Mouse (Mus musculus) erythroid progenitor cell, adult 5-6 weeks (primary cell): ENCODE data around the gene Maml1. TPM values are rescaled to one million over a fixed set of nuclear protein-coding genes. Genes with fewer than 3 reads are reported as not detected.

ENCODE experiments used
- ATAC-seq: replicated peaks from 2 replicates; pipeline ENCODE4 v1.8.0; 2016; ENCODE audit warnings: moderate number of reproducible peaks, mild to moderate bottlenecking, moderate TSS enrichment, inconsistent platforms; ENCODE audit not compliant: poor library complexity, low FRiP score, severe bottlenecking
- total RNA-seq, 2 experiments: library from RNA; stranded (forward) in 1 of 2; stranded (reverse) in 1 of 2; fragments of 150-400 nt in 1 of 2; fragments of 186-747, 209-891 nt in 1 of 2; gene quantifications; 2 replicates each; pipeline versions ENCODE4 v1.2.3 to v1.2.4; 2015 to 2017; ENCODE audit warnings: low replicate concordance in 2 of 2

Gene Maml1
- total RNA-seq, 2 experiments from 2014 or later = 4.5 to 8.0 TPM

GRCm38 (mm10) chr11:50206037-50206436, 86.1 kb downstream of the Maml1 start:
- no peak for ATAC-seq

Other genes starting within 250 kb of the Maml1 start
- gene Tbc1d9b, start 160.9 kb downstream of the Maml1 start, total RNA-seq (2015; ENCODE audit: low replicate concordance) = 13.0 and 16.3 TPM in 2 replicates
- gene Tbc1d9b, start 160.9 kb downstream of the Maml1 start, total RNA-seq (2017; ENCODE audit: low replicate concordance) = 6.2 and 16.6 TPM in 2 replicates
- 2.5 and 6.1 TPM in 2 replicates for gene Mrnip, start 117.9 kb downstream of the Maml1 start, total RNA-seq (2015; ENCODE audit: low replicate concordance)
- gene Mrnip, start 117.9 kb downstream of the Maml1 start, total RNA-seq (2017; ENCODE audit: low replicate concordance) = 0.51 TPM in 1 of 2 replicates, not detected in the other
- 28.5 and 36.4 TPM in 2 replicates for gene Sqstm1, start 81.5 kb downstream of the Maml1 start, total RNA-seq (2015; ENCODE audit: low replicate concordance)
- gene Sqstm1, start 81.5 kb downstream of the Maml1 start, total RNA-seq (2017; ENCODE audit: low replicate concordance) = 179 and 213 TPM in 2 replicates
- gene Mgat4b, start 81.4 kb downstream of the Maml1 start, total RNA-seq (2015; ENCODE audit: low replicate concordance) = 26.8 and 48.7 TPM in 2 replicates
- gene Mgat4b, start 81.4 kb downstream of the Maml1 start, total RNA-seq (2017; ENCODE audit: low replicate concordance) = 38.2 and 40.9 TPM in 2 replicates
- 3.2 TPM in 1 of 2 replicates, not detected in the other for gene Ltc4s, start 53.7 kb downstream of the Maml1 start, total RNA-seq (2015; ENCODE audit: low replicate concordance)
- 0.77 TPM in 1 of 2 replicates, not detected in the other for gene Ltc4s, start 53.7 kb downstream of the Maml1 start, total RNA-seq (2017; ENCODE audit: low replicate concordance)
- gene Canx, start 33.4 kb upstream of the Maml1 start, total RNA-seq (2015; ENCODE audit: low replicate concordance) = 160 and 173 TPM in 2 replicates
- 455 and 477 TPM in 2 replicates for gene Canx, start 33.4 kb upstream of the Maml1 start, total RNA-seq (2017; ENCODE audit: low replicate concordance)
- not detected in 2 replicates for gene Cby3, start 62.2 kb upstream of the Maml1 start, total RNA-seq (2015; ENCODE audit: low replicate concordance)
- gene Cby3, start 62.2 kb upstream of the Maml1 start, total RNA-seq (2017; ENCODE audit: low replicate concordance) = not detected in 2 replicates
- 456 and 552 TPM in 2 replicates for gene Hnrnph1, start 84.7 kb upstream of the Maml1 start, total RNA-seq (2015; ENCODE audit: low replicate concordance)
- 368 and 428 TPM in 2 replicates for gene Hnrnph1, start 84.7 kb upstream of the Maml1 start, total RNA-seq (2017; ENCODE audit: low replicate concordance)
- gene Rufy1, start 138.8 kb upstream of the Maml1 start, total RNA-seq (2015; ENCODE audit: low replicate concordance) = 13.4 and 13.7 TPM in 2 replicates
- 8.6 and 10.3 TPM in 2 replicates for gene Rufy1, start 138.8 kb upstream of the Maml1 start, total RNA-seq (2017; ENCODE audit: low replicate concordance)